Mouse (Mus musculus): ENCODE data around the gene Jam3.

GRCm38 (mm10) chr9:27166981-27167380 lies 11.8 kb upstream of the Jam3 start:
- no peak for TF ChIP-seq CTCF (IDR thresholded peaks at IDR 0.05; ENCODE audit: low read depth)
- TF ChIP-seq EP300 (IDR thresholded peaks at IDR 0.05; ENCODE audit: low read depth): no peak
